Mouse (Mus musculus) adrenal gland, postnatal 4 days (tissue): ENCODE measurements around the gene Asb5. TPM values are rescaled to one million over a fixed set of nuclear protein-coding genes. Genes with fewer than 3 reads are reported as not detected.
"Not testable (repeated sequence)": the region's sequence is repeated elsewhere in the genome, so short reads cannot be mapped to it uniquely, and the experiment has no call there.

ENCODE experiments used
- DNase-seq, 2 experiments: peaks; one replicate each; pipeline ENCODE4 v3.0.0; 2021 to 2022; ENCODE audit warnings: low spot score in 2 of 2, mixed read lengths in 2 of 2
- total RNA-seq, 2 experiments: library from RNA; stranded (reverse); gene quantifications; 2 replicates each; pipeline ENCODE4 v1.2.3; 2021

Gene Asb5
- total RNA-seq, 2 experiments from 2014 or later: 1.3 to 5.0 TPM

- not testable (repeated sequence) for DNase-seq
Observed at GRCm38 (mm10) chr8:54616710-54617109, 87.3 kb downstream of the Asb5 start.

Other genes starting within 250 kb of the Asb5 start
- 10 to 100 TPM; 55.4 to 57.6 TPM for gene Spcs3, start 418 bp downstream of the Asb5 start, total RNA-seq
- gene Spata4, start 71.2 kb downstream of the Asb5 start, total RNA-seq: under 1 TPM in 1 of 2 experiments, not detected in 1; 0.28 TPM